Mouse (Mus musculus) adrenal gland, adult 10 weeks (tissue): ENCODE measurements around the gene Togaram2. TPM values are rescaled to one million over a fixed set of nuclear protein-coding genes. Genes with fewer than 3 reads are reported as not detected.

Source experiments
- polyA plus RNA-seq: library from polyadenylated mRNA; stranded (reverse); fragments of 350-450 nt; fragmentation: Illumina TruSeq; extraction: RNeasy Lipid Tissue Mini Kit (QIAGEN cat#74804); gene quantifications from one replicate; pipeline ENCODE4 v1.2.3, GENCODE M21; 2014; ENCODE audit warnings: low read depth, low replicate concordance

Togaram2 gene
- polyA plus RNA-seq = not detected

GRCm38 (mm10) chr17:71673092-71673491 lies at the start of gene Togaram2:
TSS of gene Togaram2 (plus strand) at chr17:71673261.

GRCm38 (mm10) chr17:71752831-71753230 lies 79.8 kb downstream of the Togaram2 start, which contains the start of gene Pcare:
TSS of gene Pcare (minus strand) at chr17:71752894.

GRCm38 (mm10) chr17:71768173-71768572 lies 95.1 kb downstream of the Togaram2 start, which contains the start of gene Clip4:
TSS of gene Clip4 (plus strand) at chr17:71768473.

Other genes starting within 250 kb of the Togaram2 start
- gene Gm4707, start 213.3 kb upstream of the Togaram2 start, polyA plus RNA-seq = not detected
- gene Smchd1, start 197.9 kb upstream of the Togaram2 start, polyA plus RNA-seq = 100 TPM
- 6.2 TPM for gene Ndc80, start 146.4 kb upstream of the Togaram2 start, polyA plus RNA-seq
- 1.0 TPM for gene Spdya, start 121.2 kb upstream of the Togaram2 start, polyA plus RNA-seq
- gene Wdr43, start 57.4 kb upstream of the Togaram2 start, polyA plus RNA-seq = 137 TPM
- not detected for gene Pcare, start 79.6 kb downstream of the Togaram2 start, polyA plus RNA-seq
- gene Clip4, start 95.2 kb downstream of the Togaram2 start, polyA plus RNA-seq = 28.8 TPM